In genomic region chr5:123008877-123009493, GRCm38 (mm10) we compare ENCODE assay signal across 23 mouse cellular contexts. TPM values are rescaled to one million over a fixed set of nuclear protein-coding genes. Genes with fewer than 3 reads are reported as not detected.
DNase-seq lines count a peak whose midpoint lies in the region; ATAC-seq lines count a peak whose summit lies in the region.
"Had no signal": no experiment of that assay in that cellular context is flagged by ENCODE, and none has a peak within 500 bp of the region (broad histone marks: within the 10 kb centered on the region; RNA-seq: fewer than 3 reads in every experiment).

No protein-coding gene starts in this region.

- H3K4me1 ChIP-seq in forebrain, embryonic 14.5 days (ENCODE audit: control insufficient read depth, insufficient read depth, low read length) = peaks cover 13% of the 10 kb centered on the region
- H3K4me1 ChIP-seq in forebrain, embryonic 11.5 days (replicated peaks; ENCODE audit: control insufficient read depth, insufficient read depth, low read length) = no peaks in the 10 kb centered on the region
- H3K4me1 ChIP-seq in liver, embryonic 12.5 days = peaks cover 13% of the 10 kb centered on the region

- no peak overlapping the region for H3K4me2 ChIP-seq in forebrain, embryonic 14.5 days (ENCODE audit: low read length)
- H3K4me2 ChIP-seq in forebrain, embryonic 11.5 days (ENCODE audit: low read depth, low read length, severe bottlenecking) = no peak overlapping the region
- no peak overlapping the region for H3K4me2 ChIP-seq in liver, embryonic 12.5 days
- H3K4me2 ChIP-seq: neural tube, embryonic 13.5 days had no signal

- no peak overlapping the region for H3K4me3 ChIP-seq in forebrain, embryonic 14.5 days (ENCODE audit: low read depth, low read length)
- H3K4me3 ChIP-seq in forebrain, embryonic 11.5 days (ENCODE audit: low read depth, low read length) = no peak overlapping the region
- no peak overlapping the region for H3K4me3 ChIP-seq in liver, embryonic 12.5 days
- H3K4me3 ChIP-seq: neural tube, embryonic 13.5 days had no signal

- ATAC-seq in forebrain, embryonic 14.5 days = no peak
- ATAC-seq in forebrain, embryonic 11.5 days (replicated peaks; ENCODE audit: low FRiP score) = no peak
- no peak for ATAC-seq in liver, embryonic 12.5 days
- ATAC-seq: activated CD4-positive, CD25-positive, alpha-beta regulatory T cell, adult 4 months; hindbrain, postnatal 0 days; Patski had no signal

- H3K27ac ChIP-seq in forebrain, embryonic 14.5 days (ENCODE audit: low read depth, low read length) = peak overlapping the region; percentile 65
- H3K27ac ChIP-seq in forebrain, embryonic 11.5 days (ENCODE audit: low read depth, low read length) = no peak overlapping the region
- no peak overlapping the region for H3K27ac ChIP-seq in liver, embryonic 12.5 days
- H3K27ac ChIP-seq: hindbrain, postnatal 0 days; neural tube, embryonic 13.5 days had no signal

- 65% methylated on average over 7 of the region's 7 CpGs for WGBS in forebrain, embryonic 14.5 days
- 83% methylated on average over 7 of the region's 7 CpGs for WGBS in forebrain, embryonic 11.5 days
- 57% methylated on average over 7 of the region's 7 CpGs for WGBS in liver, embryonic 12.5 days (ENCODE audit: insufficient replicate concordance)

- H3K27me3 ChIP-seq in forebrain, embryonic 14.5 days (replicated peaks; ENCODE audit: control insufficient read depth, insufficient read depth, low read length) = no peaks in the 10 kb centered on the region
- no peaks in the 10 kb centered on the region for H3K27me3 ChIP-seq in forebrain, embryonic 11.5 days (ENCODE audit: control insufficient read depth, insufficient read depth, low read length)
- H3K27me3 ChIP-seq in liver, embryonic 12.5 days (replicated peaks) = peaks cover 14% of the 10 kb centered on the region; the same call in 1 of the 2 replicates
- H3K27me3 ChIP-seq: neural tube, embryonic 13.5 days; Patski had no signal

- no peak overlapping the region for H3K9ac ChIP-seq in forebrain, embryonic 14.5 days (ENCODE audit: low read length)
- H3K9ac ChIP-seq in forebrain, embryonic 11.5 days (ENCODE audit: low read length) = no peak overlapping the region
- no peak overlapping the region for H3K9ac ChIP-seq in liver, embryonic 12.5 days
- H3K9ac ChIP-seq: neural tube, embryonic 13.5 days had no signal

- no peaks in the 10 kb centered on the region for H3K36me3 ChIP-seq in forebrain, embryonic 14.5 days (ENCODE audit: control insufficient read depth, insufficient read depth, low read length)
- no peaks in the 10 kb centered on the region for H3K36me3 ChIP-seq in forebrain, embryonic 11.5 days (ENCODE audit: control insufficient read depth, insufficient read depth, low read length)
- no peaks in the 10 kb centered on the region for H3K36me3 ChIP-seq in liver, embryonic 12.5 days
- H3K36me3 ChIP-seq: neural tube, embryonic 13.5 days had no signal

- H3K9me3 ChIP-seq in forebrain, embryonic 14.5 days (replicated peaks; ENCODE audit: control insufficient read depth, low read length) = no peaks in the 10 kb centered on the region
- no peaks in the 10 kb centered on the region for H3K9me3 ChIP-seq in forebrain, embryonic 11.5 days (ENCODE audit: control insufficient read depth, low read length)
- H3K9me3 ChIP-seq in liver, embryonic 12.5 days (replicated peaks) = no peaks in the 10 kb centered on the region
- H3K9me3 ChIP-seq: neural tube, embryonic 13.5 days had no signal

- DNase-seq in forebrain, embryonic 14.5 days (ENCODE audit: low spot score) = peak; percentile 64
- no peak for DNase-seq in forebrain, embryonic 11.5 days (ENCODE audit: low spot score)
- peak; percentile 78 for DNase-seq in layer of hippocampus, adult 9-11 months
- no peak for DNase-seq in layer of hippocampus, postnatal 10 days (ENCODE audit: low spot score in 2 of 2)
- DNase-seq in 416B (ENCODE audit: low read depth) = peak; percentile 42
- peak; percentile 72 for DNase-seq in brain, adult 2 months (ENCODE audit: low read depth, low spot score)
- DNase-seq in thymus, postnatal 10 days (ENCODE audit: low spot score in 2 of 2) = no peak
- DNase-seq: adrenal gland, postnatal 25 days; kidney, adult 11 months; layer of hippocampus, postnatal 36 days; thymus, postnatal 36 days had no signal

RNA-seq across cellular contexts. Expression of gene Orai1, which starts 5.9 kb away (rescaled TPM):
- 13.3 and 13.8 TPM in 2 replicates for polyA plus RNA-seq in forebrain, embryonic 14.5 days (2014; fragmentation: Nextera tagmentation; extraction: Ambion mirVana)
- polyA plus RNA-seq in forebrain, embryonic 11.5 days (2014; fragmentation: Nextera tagmentation; extraction: Ambion mirVana) = 9.6 and 9.8 TPM in 2 replicates
- 10 to 100 TPM; 16.1 to 19.2 TPM for total RNA-seq in layer of hippocampus, postnatal 10 days (2021)
- polyA plus RNA-seq in liver, embryonic 12.5 days (2016; fragmentation: Nextera tagmentation; extraction: Ambion mirVana) = 11.6 and 11.9 TPM in 2 replicates

RNA-seq across cellular contexts. Expression of gene Kdm2b, which starts 19.4 kb away (rescaled TPM):
- polyA plus RNA-seq in forebrain, embryonic 14.5 days (2014; fragmentation: Nextera tagmentation; extraction: Ambion mirVana) = 73.8 and 94.1 TPM in 2 replicates
- polyA plus RNA-seq in forebrain, embryonic 11.5 days (2014; fragmentation: Nextera tagmentation; extraction: Ambion mirVana) = 78.0 and 92.4 TPM in 2 replicates
- 10 to 100 TPM; 58.6 to 59.2 TPM for total RNA-seq in layer of hippocampus, postnatal 10 days (2021)
- 28.9 and 30.6 TPM in 2 replicates for polyA plus RNA-seq in liver, embryonic 12.5 days (2016; fragmentation: Nextera tagmentation; extraction: Ambion mirVana)

RNA-seq across cellular contexts. Expression of gene Morn3, which starts 37.8 kb away (rescaled TPM):
- polyA plus RNA-seq in forebrain, embryonic 14.5 days (2014; fragmentation: Nextera tagmentation; extraction: Ambion mirVana) = 0.63 and 0.83 TPM in 2 replicates
- not detected in 2 replicates for polyA plus RNA-seq in forebrain, embryonic 11.5 days (2014; fragmentation: Nextera tagmentation; extraction: Ambion mirVana)
- total RNA-seq in layer of hippocampus, postnatal 10 days (2021) = under 1 TPM; 0.51 to 0.85 TPM
- not detected in 2 replicates for polyA plus RNA-seq in liver, embryonic 12.5 days (2016; fragmentation: Nextera tagmentation; extraction: Ambion mirVana)
- total RNA-seq: adrenal gland, postnatal 25 days; heart, adult 18-20 months; hematopoietic stem cell, adult 5-6 weeks; hindbrain, postnatal 0 days; layer of hippocampus, postnatal 36 days; left cerebral cortex, postnatal 36 days; liver, adult 2 months had no signal
- polyA plus RNA-seq: C2C12; heart, embryonic 14.5 days; liver, adult 2 months; small intestine, adult 2 months had no signal

RNA-seq across cellular contexts. Expression of gene Tmem120b, which starts 59.2 kb away (rescaled TPM):
- 8.1 and 10.6 TPM in 2 replicates for polyA plus RNA-seq in forebrain, embryonic 14.5 days (2014; fragmentation: Nextera tagmentation; extraction: Ambion mirVana)
- polyA plus RNA-seq in forebrain, embryonic 11.5 days (2014; fragmentation: Nextera tagmentation; extraction: Ambion mirVana) = 7.3 and 9.3 TPM in 2 replicates
- total RNA-seq in layer of hippocampus, postnatal 10 days (2021) = 10 to 100 TPM; 19.6 to 24.5 TPM
- polyA plus RNA-seq in liver, embryonic 12.5 days (2016; fragmentation: Nextera tagmentation; extraction: Ambion mirVana) = 28.2 and 30.3 TPM in 2 replicates

Comparison
In these comparisons a context has a peak if more than half of its experiments do, and no peak if none do; other contexts are left out.
1. DNase-seq: peak in forebrain, embryonic 14.5 days (single experiment), layer of hippocampus, adult 9-11 months (single experiment), 416B (single experiment) and brain, adult 2 months (single experiment); none in forebrain, embryonic 11.5 days (single experiment), layer of hippocampus, postnatal 10 days (0 of 2) and thymus, postnatal 10 days (0 of 2).